ENCODE assay signal across 18 mouse cellular contexts in genomic region chr11:4098816-4099215, GRCm38 (mm10). TPM values are rescaled to one million over a fixed set of nuclear protein-coding genes. Genes with fewer than 3 reads are reported as not detected.
"Had no signal": no experiment of that assay in that cellular context is flagged by ENCODE, and none has a peak within 500 bp of the region (broad histone marks: within the 10 kb centered on the region; RNA-seq: fewer than 3 reads in every experiment).

No protein-coding gene starts in this region.

- H3K27ac ChIP-seq: kidney, embryonic 15.5 days; liver, embryonic 12.5 days; midbrain, embryonic 10.5 days had no signal

- H3K27me3 ChIP-seq: kidney, embryonic 15.5 days had no signal

- H3K4me2 ChIP-seq: kidney, embryonic 15.5 days; liver, embryonic 12.5 days; lung, embryonic 14.5 days had no signal

- H3K4me3 ChIP-seq: kidney, embryonic 15.5 days; liver, embryonic 12.5 days; midbrain, embryonic 10.5 days had no signal

- ATAC-seq: liver, embryonic 12.5 days had no signal

- H3K36me3 ChIP-seq: kidney, embryonic 15.5 days; midbrain, embryonic 10.5 days had no signal

- H3K9me3 ChIP-seq: kidney, embryonic 15.5 days; liver, embryonic 12.5 days; midbrain, embryonic 10.5 days had no signal

- H3K9ac ChIP-seq: kidney, embryonic 15.5 days; liver, embryonic 12.5 days; lung, embryonic 14.5 days had no signal

- DNase-seq: kidney, adult 2 months; kidney, postnatal 14 days; layer of hippocampus, adult 9-11 months; layer of hippocampus, postnatal 36 days; left cerebral cortex, postnatal 4 days; lung, postnatal 10 days; lung, postnatal 4 days; midbrain, embryonic 14.5 days; right cerebral cortex, postnatal 14 days had no signal

RNA-seq across cellular contexts. Expression of gene Sec14l3, which starts 34.2 kb away (rescaled TPM):
- total RNA-seq: megakaryocyte, adult 5-6 weeks had no signal
- polyA plus RNA-seq: kidney, embryonic 15.5 days; large intestine, adult 2 months; limb, embryonic 14.5 days; liver, embryonic 12.5 days; liver, embryonic 16.5 days; midbrain, embryonic 10.5 days; spleen, adult 2 months had no signal
